Comparison of ENCODE assay signal across 30 mouse cellular contexts in genomic region chr16:24497413-24497812, GRCm38 (mm10).
A peak's percentile ranks its signal among the peaks of the same experiment; 100 is the strongest.
DNase-seq lines count a peak whose midpoint lies in the region; ATAC-seq lines count a peak whose summit lies in the region.
"Had no signal": no experiment of that assay in that cellular context is flagged by ENCODE, and none has a peak within 500 bp of the region (broad histone marks: within the 10 kb centered on the region; RNA-seq: fewer than 3 reads in every experiment).

No protein-coding gene starts in this region.

- ATAC-seq in heart, embryonic 15.5 days (replicated peaks; ENCODE audit: insufficient number of reproducible peaks, insufficient read depth, low FRiP score, low read depth): no peak
- no peak for ATAC-seq in CD4-positive, CD25-positive, alpha-beta regulatory T cell, adult 4 months
- ATAC-seq: forebrain, embryonic 13.5 days; hindbrain, postnatal 0 days; intestine, embryonic 15.5 days had no signal

- H3K27me3 ChIP-seq in heart, embryonic 15.5 days: no peaks in the 10 kb centered on the region
- H3K27me3 ChIP-seq: embryonic facial prominence, embryonic 15.5 days; forebrain, embryonic 13.5 days; hindbrain, embryonic 12.5 days; intestine, embryonic 15.5 days; limb, embryonic 15.5 days; liver, embryonic 15.5 days; neural tube, embryonic 15.5 days had no signal

- H3K4me2 ChIP-seq in heart, embryonic 15.5 days: no peak overlapping the region
- H3K4me2 ChIP-seq: embryonic facial prominence, embryonic 15.5 days; forebrain, embryonic 13.5 days; hindbrain, embryonic 12.5 days; intestine, embryonic 15.5 days; limb, embryonic 15.5 days; liver, embryonic 15.5 days; lung, embryonic 14.5 days; neural tube, embryonic 15.5 days had no signal

- intact Hi-C loops in heart, postnatal 10 days (cut with DNase I): no loop called here

- no peaks in the 10 kb centered on the region for H3K9me3 ChIP-seq in heart, embryonic 15.5 days (replicated peaks)
- H3K9me3 ChIP-seq: embryonic facial prominence, embryonic 10.5 days; embryonic facial prominence, embryonic 15.5 days; forebrain, embryonic 13.5 days; hindbrain, embryonic 12.5 days; intestine, embryonic 15.5 days; limb, embryonic 10.5 days; limb, embryonic 15.5 days; liver, embryonic 15.5 days; neural tube, embryonic 15.5 days had no signal

- H3K4me3 ChIP-seq in heart, embryonic 15.5 days: no peak overlapping the region
- H3K4me3 ChIP-seq: embryonic facial prominence, embryonic 10.5 days; embryonic facial prominence, embryonic 15.5 days; forebrain, embryonic 13.5 days; heart, adult 2 months; hindbrain, embryonic 12.5 days; intestine, embryonic 15.5 days; limb, embryonic 10.5 days; limb, embryonic 15.5 days; liver, embryonic 15.5 days; neural tube, embryonic 15.5 days had no signal

- H3K27ac ChIP-seq in heart, embryonic 15.5 days: peak overlapping the region; percentile 33
- H3K27ac ChIP-seq: embryonic facial prominence, embryonic 10.5 days; embryonic facial prominence, embryonic 15.5 days; forebrain, embryonic 13.5 days; heart, adult 2 months; hindbrain, embryonic 12.5 days; hindbrain, postnatal 0 days; intestine, embryonic 15.5 days; limb, embryonic 10.5 days; limb, embryonic 15.5 days; liver, embryonic 15.5 days; neural tube, embryonic 15.5 days had no signal

- no peak overlapping the region for H3K9ac ChIP-seq in heart, embryonic 15.5 days
- H3K9ac ChIP-seq: embryonic facial prominence, embryonic 15.5 days; forebrain, embryonic 13.5 days; hindbrain, embryonic 12.5 days; intestine, embryonic 15.5 days; limb, embryonic 15.5 days; liver, embryonic 15.5 days; lung, embryonic 14.5 days; neural tube, embryonic 15.5 days had no signal

- peak; percentile 66 for DNase-seq in heart, adult 11 months
- no peak for DNase-seq in heart, adult 8-10 months (ENCODE audit: low spot score)
- DNase-seq in heart, postnatal 10 days: no peak
- peak; percentile 63 for DNase-seq in ovary, adult 18-20 months (ENCODE audit: low spot score)
- DNase-seq in ovary, postnatal 10 days (ENCODE audit: low spot score): no peak
- DNase-seq: cerebellum, adult 8-10 months; cerebellum, postnatal 25 days; gastrocnemius, postnatal 14 days; heart, adult 2 months; kidney, adult 9 months; kidney, postnatal 10 days; layer of hippocampus, adult 9-11 months; lung, embryonic 14.5 days; lung, postnatal 14 days; midbrain, embryonic 14.5 days; right cerebral cortex, adult 18-20 months; thymus, adult 2 months; thymus, postnatal 36 days had no signal

- H3K36me3 ChIP-seq in heart, embryonic 15.5 days: no peaks in the 10 kb centered on the region
- H3K36me3 ChIP-seq: embryonic facial prominence, embryonic 10.5 days; embryonic facial prominence, embryonic 15.5 days; hindbrain, embryonic 12.5 days; intestine, embryonic 15.5 days; limb, embryonic 10.5 days; limb, embryonic 15.5 days; liver, embryonic 15.5 days; neural tube, embryonic 15.5 days had no signal

- WGBS in heart, embryonic 15.5 days: 45% methylated on average over 2 of the region's 2 CpGs

- H3K4me1 ChIP-seq in heart, embryonic 15.5 days (replicated peaks): peaks cover 62% of the 10 kb centered on the region
- H3K4me1 ChIP-seq: liver, embryonic 15.5 days had no signal

Comparison
In these comparisons a context has a peak if more than half of its experiments do, and no peak if none do; other contexts are left out.
1. DNase-seq: peak in heart, adult 11 months (single experiment) and ovary, adult 18-20 months (single experiment); none in heart, adult 8-10 months (single experiment), heart, postnatal 10 days (0 of 2) and ovary, postnatal 10 days (single experiment).